In genomic region chr7:111082043-111082821, GRCm38 (mm10) we compare ENCODE assay signal across 8 mouse cellular contexts. TPM values are rescaled to one million over a fixed set of nuclear protein-coding genes. Genes with fewer than 3 reads are reported as not detected.
DNase-seq lines count a peak whose midpoint lies in the region; ATAC-seq and TF ChIP-seq lines count a peak whose summit lies in the region.

No protein-coding gene starts in this region.

- peak overlapping the region; percentile 83 for H3K4me2 ChIP-seq in lung, embryonic 15.5 days

- TF ChIP-seq RAD21 in MEL (IDR thresholded peaks at IDR 0.05; ENCODE audit: low read depth, low read length) = no peak

- WGBS in lung, embryonic 15.5 days = under 1% methylated on average over 82 of the region's 83 CpGs
- under 1% methylated on average over 83 of the region's 83 CpGs for WGBS in olfactory bulb, adult 2 months

- TF ChIP-seq CTCF in MEL (IDR thresholded peaks at IDR 0.05 in 2 of 3, conservative IDR thresholded peaks at IDR 0.05 in 1 of 3; ENCODE audit: control insufficient read depth in 1 of 3, insufficient read depth in 1 of 3, low read depth in 2 of 3, low read length in 3 of 3, poor library complexity in 1 of 3, severe bottlenecking in 1 of 3) = no peak
- no peak for TF ChIP-seq CTCF in olfactory bulb, adult 2 months (IDR thresholded peaks at IDR 0.05; ENCODE audit: insufficient read depth, low read depth, low read length)

- peak; percentile 44 for ATAC-seq in frontal cortex, adult (ENCODE audit: low TSS enrichment)
- peak; percentile 48 to 66 for ATAC-seq in hematopoietic stem cell, adult 5-6 weeks (replicated peaks in 1 of 2; ENCODE audit: insufficient read depth in 1 of 2, low FRiP score in 2 of 2, low TSS enrichment in 1 of 2, low read depth in 1 of 2, poor library complexity in 2 of 2, severe bottlenecking in 2 of 2)
- peak; percentile 70 for ATAC-seq in lung, embryonic 15.5 days (ENCODE audit: borderline replicate concordance, extremely low read depth, low FRiP score, low TSS enrichment)

- H3K9me3 ChIP-seq in MEL (replicated peaks; ENCODE audit: insufficient read depth, low read length) = no peaks in the 10 kb centered on the region
- no peaks in the 10 kb centered on the region for H3K9me3 ChIP-seq in lung, embryonic 15.5 days

- peak overlapping the region; percentile 94 to 98 for H3K4me3 ChIP-seq in MEL (ENCODE audit: control insufficient read depth in 1 of 2, insufficient read depth in 1 of 2, low read depth in 2 of 2, low read length in 2 of 2)
- H3K4me3 ChIP-seq in lung, embryonic 15.5 days = peak overlapping the region; percentile 97
- peak overlapping the region; percentile 86 for H3K4me3 ChIP-seq in olfactory bulb, adult 2 months (ENCODE audit: insufficient read depth, low read depth, low read length)

- TF ChIP-seq POLR2A in MEL (IDR thresholded peaks at IDR 0.05; ENCODE audit: control insufficient read depth in 1 of 2, insufficient read depth in 1 of 2, low read depth in 1 of 2, low read length in 2 of 2, poor library complexity in 1 of 2) = no peak
- TF ChIP-seq POLR2A in olfactory bulb, adult 2 months (IDR thresholded peaks at IDR 0.05; ENCODE audit: insufficient read depth, low read depth, low read length) = no peak

- H3K27me3 ChIP-seq in MEL (ENCODE audit: control insufficient read depth in 1 of 2, insufficient read depth in 2 of 2, low read length in 2 of 2) = no peaks in the 10 kb centered on the region
- no peaks in the 10 kb centered on the region for H3K27me3 ChIP-seq in lung, embryonic 15.5 days

- peaks cover 37 to 46% of the 10 kb centered on the region in 2 experiments for H3K36me3 ChIP-seq in MEL (ENCODE audit: control insufficient read depth in 1 of 2, insufficient read depth in 2 of 2, low read length in 2 of 2)
- peaks cover 41% of the 10 kb centered on the region for H3K36me3 ChIP-seq in lung, embryonic 15.5 days

- peaks cover 11 to 14% of the 10 kb centered on the region in 2 experiments; a peak in 3 of 4 replicates for H3K4me1 ChIP-seq in MEL (ENCODE audit: control insufficient read depth in 1 of 2, insufficient read depth in 2 of 2, low read length in 2 of 2)
- H3K4me1 ChIP-seq in lung, embryonic 15.5 days = peaks cover 20% of the 10 kb centered on the region
- 0 out of 2 replicates have a peak, but pooled peaks cover 3% of the 10 kb centered on the region for H3K4me1 ChIP-seq in olfactory bulb, adult 2 months (ENCODE audit: control insufficient read depth, insufficient read depth, low read length)

- H3K79me2 ChIP-seq in MEL (ENCODE audit: control insufficient read depth, insufficient read depth, low read length, poor library complexity) = peaks cover 48% of the 10 kb centered on the region

- DNase-seq in MEL (ENCODE audit: low read depth, low spot score) = peak; percentile 73
- peak; percentile 82 for DNase-seq in cerebellum, adult 8-10 months
- DNase-seq in layer of hippocampus, adult 9-10 months (ENCODE audit: low spot score) = peak; percentile 67
- DNase-seq in thymus, adult 18-20 months = peak; percentile 77 to 82

- 0 out of 4 replicates have a peak, but pooled peaks of 1 of the 2 experiments have one; percentile 28 for TF ChIP-seq EP300 in MEL (IDR thresholded peaks at IDR 0.05; ENCODE audit: low read depth in 1 of 2, low read length in 2 of 2)

- peak overlapping the region; percentile 100 for H3K9ac ChIP-seq in MEL (ENCODE audit: control insufficient read depth, low read depth, low read length, poor library complexity, severe bottlenecking)
- peak overlapping the region; percentile 100 for H3K9ac ChIP-seq in lung, embryonic 15.5 days

- H3K27ac ChIP-seq in MEL (ENCODE audit: control insufficient read depth, low read depth, low read length) = peak overlapping the region; percentile 93
- peak overlapping the region; percentile 99 for H3K27ac ChIP-seq in lung, embryonic 15.5 days
- H3K27ac ChIP-seq in olfactory bulb, adult 2 months (ENCODE audit: insufficient read depth, low read depth, low read length) = peak overlapping the region; percentile 98

TF ChIP-seq in MEL, 35 proteins besides CTCF, POLR2A, EP300 and RAD21:
- TF ChIP-seq MYC (IDR thresholded peaks at IDR 0.05; ENCODE audit: low read depth, low read length) (peak; percentile 58; the same call in 1 of the 2 replicates), JUND (IDR thresholded peaks at IDR 0.05; ENCODE audit: low read depth, low read length) (no peak), NELFE (IDR thresholded peaks at IDR 0.05; ENCODE audit: low read depth, low read length) (no peak), CHD1 (IDR thresholded peaks at IDR 0.05; ENCODE audit: low read depth, low read length) (peak; percentile 96), RCOR1 (IDR thresholded peaks at IDR 0.05; ENCODE audit: low read depth, low read length) (peak; percentile 31; the same call in 1 of the 2 replicates), ELF1 (IDR thresholded peaks at IDR 0.05; ENCODE audit: low read depth, low read length) (no peak), USF2 (IDR thresholded peaks at IDR 0.05; ENCODE audit: borderline replicate concordance in 1 of 2, insufficient read depth in 1 of 2, low read depth in 1 of 2, low read length in 2 of 2) (no peak), ZKSCAN1 (IDR thresholded peaks at IDR 0.05; ENCODE audit: low read depth, low read length) (no peak), NRF1 (IDR thresholded peaks at IDR 0.05; ENCODE audit: insufficient read depth, low read depth, low read length, poor library complexity, severe bottlenecking) (no peak), MYB (IDR thresholded peaks at IDR 0.05; ENCODE audit: low read depth, low read length) (no peak), ZNF384 (IDR thresholded peaks at IDR 0.05; ENCODE audit: low read depth, low read length) (no peak), GATA1 (IDR thresholded peaks at IDR 0.05; ENCODE audit: low read depth, low read length) (no peak), POLR2AphosphoS2 (IDR thresholded peaks at IDR 0.05; ENCODE audit: low read length) (no peak), CHD2 (IDR thresholded peaks at IDR 0.05; ENCODE audit: low read length) (no peak), BHLHE40 (IDR thresholded peaks at IDR 0.05; ENCODE audit: borderline replicate concordance, low read depth, low read length) (no peak), MAFK (IDR thresholded peaks at IDR 0.05; ENCODE audit: borderline replicate concordance, low read depth, low read length) (no peak), ZC3H11A (IDR thresholded peaks at IDR 0.05; ENCODE audit: low read depth, low read length) (peak; percentile 89), MXI1 (IDR thresholded peaks at IDR 0.05; ENCODE audit: low read depth, low read length) (peak; percentile 65), GABPA (IDR thresholded peaks at IDR 0.05; ENCODE audit: low read depth, low read length) (no peak), MAZ (IDR thresholded peaks at IDR 0.05; ENCODE audit: low read depth, low read length) (peak; percentile 65; the same call in 1 of the 2 replicates), TCF12 (IDR thresholded peaks at IDR 0.05; ENCODE audit: low read depth, low read length) (no peak), E2F4 (IDR thresholded peaks at IDR 0.05; ENCODE audit: borderline replicate concordance, low read depth, low read length) (no peak), SMC3 (IDR thresholded peaks at IDR 0.05; ENCODE audit: low read depth, low read length) (no peak), TBP (IDR thresholded peaks at IDR 0.05; ENCODE audit: low read depth, low read length) (0 out of 2 replicates have a peak, but pooled peaks have one; percentile 17), MEF2A (IDR thresholded peaks at IDR 0.05; ENCODE audit: extremely low read depth, insufficient replicate concordance, low read depth, low read length, poor library complexity, severe bottlenecking) (no peak), UBTF (IDR thresholded peaks at IDR 0.05; ENCODE audit: borderline replicate concordance, insufficient read depth, low read depth, low read length) (no peak), POLR2AphosphoS5 (IDR thresholded peaks at IDR 0.05; ENCODE audit: borderline replicate concordance, low read depth, low read length) (no peak), HCFC1 (IDR thresholded peaks at IDR 0.05; ENCODE audit: low read depth, low read length) (no peak), TAL1 (IDR thresholded peaks at IDR 0.05; ENCODE audit: low read length) (no peak), USF1 (IDR thresholded peaks at IDR 0.05; ENCODE audit: low read depth, low read length) (no peak), SIN3A (IDR thresholded peaks at IDR 0.05; ENCODE audit: low read length) (peak; percentile 85), ETS1 (IDR thresholded peaks at IDR 0.05; ENCODE audit: low read depth, low read length) (no peak), ZMIZ1 (IDR thresholded peaks at IDR 0.05; ENCODE audit: low read depth, low read length) (no peak), KAT2A (conservative IDR thresholded peaks at IDR 0.05; ENCODE audit: low read depth, low read length) (no peak; the same call in 1 of the 2 replicates), MAX (IDR thresholded peaks at IDR 0.05; ENCODE audit: low read length) (peak; percentile 62)

RNA-seq across cellular contexts. Expression of gene Eif4g2, which starts 0.6 kb away (rescaled TPM):
- 332 and 344 TPM in 2 replicates for total RNA-seq in MEL (2012; rRNA removed)
- 100 to 1,000 TPM; 935 to 958 TPM for polyA plus RNA-seq in MEL (2012; ENCODE audit: insufficient read depth in 1 of 2, insufficient read length in 2 of 2, low read depth in 1 of 2, low replicate concordance in 2 of 2, missing spikeins in 1 of 2)
- total RNA-seq in hematopoietic stem cell, adult 5-6 weeks (2017) = 972 and 1,008 TPM in 2 replicates
- polyA plus RNA-seq in lung, embryonic 15.5 days (2015; fragmentation: Nextera tagmentation; extraction: Ambion mirVana) = 735 and 742 TPM in 2 replicates
- polyA plus RNA-seq in olfactory bulb, adult 2 months (2012; ENCODE audit: insufficient read depth, insufficient read length, low replicate concordance, missing spikeins) = 716 and 831 TPM in 2 replicates

RNA-seq across cellular contexts. Expression of gene Ctr9, which starts 53.5 kb away (rescaled TPM):
- total RNA-seq in MEL (2012; rRNA removed) = 37.5 and 37.9 TPM in 2 replicates
- 100 to 1,000 TPM in 1 of 2 experiments, 10 to 100 TPM in 1; 42.8 to 141 TPM for polyA plus RNA-seq in MEL (2012; ENCODE audit: insufficient read depth in 1 of 2, insufficient read length in 2 of 2, low read depth in 1 of 2, low replicate concordance in 2 of 2, missing spikeins in 1 of 2)
- total RNA-seq in hematopoietic stem cell, adult 5-6 weeks (2017) = 84.5 and 90.3 TPM in 2 replicates
- 56.3 and 66.7 TPM in 2 replicates for polyA plus RNA-seq in lung, embryonic 15.5 days (2015; fragmentation: Nextera tagmentation; extraction: Ambion mirVana)
- polyA plus RNA-seq in olfactory bulb, adult 2 months (2012; ENCODE audit: insufficient read depth, insufficient read length, low replicate concordance, missing spikeins) = not detected in 2 replicates

Comparison
In these comparisons a context has a peak if more than half of its experiments do, and no peak if none do; other contexts are left out.
1. Peak in every context shown above with its lines: DNase-seq, ATAC-seq, H3K4me3 ChIP-seq and H3K27ac ChIP-seq.